Mouse (Mus musculus) lung, embryonic 14.5 days (tissue): ENCODE results near the gene Ly6g5b. TPM values are rescaled to one million over a fixed set of nuclear protein-coding genes. Genes with fewer than 3 reads are reported as not detected.

Source experiments
- ATAC-seq: fragments of 200-750 bp; cut with Nextera tagmentation; 2 replicates; pipeline ENCODE4 v1.8.0; 2017; ENCODE audit warnings: mild to moderate bottlenecking, moderate TSS enrichment, moderate library complexity; ENCODE audit not compliant: insufficient read depth
- DNase-seq: peaks from one replicate; pipeline ENCODE4 v3.0.0-alpha.2; 2015
- H3K27ac ChIP-seq: fragments of 300-500 bp; sonication (generic); 2 replicates; pipeline ENCODE4 v1.5.1; 2014; ENCODE audit warnings: low read depth, mild to moderate bottlenecking, moderate library complexity
- H3K27me3 ChIP-seq: fragments of 300-500 bp; sonication (generic); 2 replicates; pipeline ENCODE4 v1.6.1; 2014; ENCODE audit warnings: low read length, control low read depth; ENCODE audit not compliant: insufficient read depth
- H3K36me3 ChIP-seq: fragments of 300-500 bp; sonication (generic); 2 replicates; pipeline ENCODE4 v1.6.1; 2014; ENCODE audit warnings: control low read depth; ENCODE audit not compliant: insufficient read depth
- H3K4me1 ChIP-seq: fragments of 300-500 bp; sonication (generic); 2 replicates; pipeline ENCODE4 v1.6.1; 2014; ENCODE audit warnings: antibody characterized with exemption, control low read depth; ENCODE audit not compliant: insufficient read depth
- H3K4me2 ChIP-seq: fragments of 300-500 bp; sonication (generic); 2 replicates; pipeline ENCODE4 v1.6.1; 2014; ENCODE audit warnings: mild to moderate bottlenecking
- H3K4me3 ChIP-seq: fragments of 300-500 bp; sonication (generic); 2 replicates; pipeline ENCODE4 v1.5.1; 2014; ENCODE audit warnings: low read depth, low read length
- H3K9ac ChIP-seq: fragments of 300-500 bp; sonication (generic); 2 replicates; pipeline ENCODE4 v1.6.1; 2014
- H3K9me3 ChIP-seq: fragments of 300-500 bp; sonication (generic); 2 replicates; pipeline ENCODE4 v1.6.1; 2016; ENCODE audit warnings: low read depth, low read length, control low read depth
- CTCF ChIP-seq: IDR thresholded peaks from 2 replicates; pipeline ENCODE4 v1.5.1; 2016; ENCODE audit warnings: antibody characterized with exemption, low read depth
- WGBS: fragments of 180-500 bp; shearing (Covaris S2); extraction: QIAGEN DNeasy Blood & Tissue Kit; methylation state at CpG from one replicate; pipeline ENCODE4 v1.1.7; 2014; 5-methylcytosine and 5-hydroxymethylcytosine counted together
- polyA plus RNA-seq: library from polyadenylated mRNA; unstranded; fragments of >200 nt; fragmentation: Nextera tagmentation; extraction: Ambion mirVana; gene quantifications from 2 replicates; pipeline ENCODE4 v1.2.1, GENCODE M21; 2014

The Ly6g5b gene
- polyA plus RNA-seq, 1 experiment from 2014 or later, result 1.1 TPM

DNA sequence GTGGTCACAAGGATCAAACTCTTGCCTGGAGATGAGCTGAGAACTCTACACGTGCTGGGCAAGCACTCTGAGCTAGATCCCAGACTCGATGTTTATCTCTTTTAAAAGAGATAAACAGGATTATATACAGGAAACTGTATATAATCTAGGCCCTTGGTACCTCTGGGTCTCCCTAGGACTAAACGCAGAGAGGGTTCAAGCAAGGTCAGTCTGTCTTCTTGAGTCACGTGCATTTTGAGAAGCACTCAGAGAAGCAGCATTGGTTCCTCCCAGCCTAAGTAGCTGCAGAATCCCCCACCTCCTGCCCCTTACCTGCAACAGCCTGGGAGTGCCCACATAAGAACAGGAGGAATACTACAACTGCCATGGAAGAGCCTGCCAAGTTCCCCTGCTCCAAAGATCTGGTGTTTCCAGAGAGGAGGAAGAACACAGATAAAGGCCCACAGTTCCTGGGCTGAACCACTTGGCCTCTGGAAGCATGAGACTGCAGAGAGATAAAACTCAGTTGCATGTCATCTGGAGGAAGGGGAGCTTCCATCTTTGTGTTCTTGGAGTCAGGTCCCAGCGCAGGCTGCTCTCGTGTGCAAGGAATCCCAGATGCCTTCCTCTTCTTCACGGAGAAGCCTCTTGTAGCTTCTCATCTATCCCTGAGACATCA lies 29.9 kb downstream of the Ly6g5b start, which contains the start of gene Ly6g6f:
Gene Ly6g6f (minus strand): TSS at position 403 of the 658 bp plus-strand sequence.
- Histone ChIP-seq H3K36me3 (no peaks in the 10 kb centered on the region), H3K27me3 (no peaks in the 10 kb centered on the region), H3K27ac (no peak within 1 kb of the TSS), H3K9ac (no peak within 1 kb of the TSS), H3K4me1 (peaks cover 5% of the 10 kb centered on the region), H3K9me3 (no peaks in the 10 kb centered on the region), H3K4me3 (no peak within 1 kb of the TSS), H3K4me2 (no peak within 1 kb of the TSS)
- TF ChIP-seq CTCF, result no peak
- ATAC-seq (no peak), DNase-seq (no peak)
- WGBS, result 58% methylated on average over 7 of the region's 7 CpGs

GRCm38 (mm10) chr17:35083929-35084497 lies 31.2 kb downstream of the Ly6g5b start:
- no peak for ATAC-seq
- WGBS, result 64% methylated on average over 3 of the region's 3 CpGs
- H3K4me2 ChIP-seq, result no peak overlapping the region
- no peak overlapping the region for H3K4me3 ChIP-seq
- no peak for DNase-seq
- H3K36me3 ChIP-seq, result no peaks in the 10 kb centered on the region
- H3K9ac ChIP-seq, result no peak overlapping the region
- H3K27ac ChIP-seq, result no peak overlapping the region
- H3K4me1 ChIP-seq, result no peaks in the 10 kb centered on the region
- no peak for TF ChIP-seq CTCF
- no peaks in the 10 kb centered on the region for H3K27me3 ChIP-seq
- H3K9me3 ChIP-seq, result no peaks in the 10 kb centered on the region

DNA sequence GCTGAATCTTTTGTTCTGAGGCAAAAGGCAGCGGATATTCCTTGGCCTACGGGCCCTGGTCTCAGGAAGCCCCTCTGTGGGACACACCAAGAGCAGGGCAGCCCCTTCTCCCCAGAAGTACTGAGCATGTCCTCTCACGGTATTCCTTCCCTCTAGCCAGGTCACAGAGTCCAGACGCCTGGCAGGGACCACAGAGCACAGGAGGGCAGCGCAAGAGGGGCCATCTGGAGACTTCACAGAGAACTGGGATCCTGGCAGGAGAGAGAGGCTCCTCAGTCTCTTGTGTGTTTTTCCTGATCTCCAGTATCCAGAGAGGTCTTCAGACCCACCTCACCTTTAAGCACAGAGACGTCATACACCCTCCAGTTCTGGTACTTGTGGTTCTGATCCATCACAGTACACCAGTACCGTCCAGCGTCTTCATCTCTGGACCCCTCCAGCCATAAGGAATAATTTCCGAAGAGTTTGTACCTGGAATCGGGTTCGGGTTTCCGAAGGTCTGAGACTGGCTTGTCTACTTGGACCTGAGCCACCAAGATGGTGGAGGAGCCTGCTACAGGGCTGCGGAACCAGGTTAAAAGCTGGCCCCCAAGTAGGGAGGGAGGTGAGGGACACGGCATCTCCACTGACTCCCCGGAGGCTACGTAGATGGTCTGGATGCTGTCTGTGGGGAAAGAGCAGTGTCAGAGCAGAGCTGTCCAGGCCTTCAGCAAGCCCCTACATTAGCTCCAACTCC lies 32.2 kb downstream of the Ly6g5b start:
- ATAC-seq (no peak), DNase-seq (no peak)
- Histone ChIP-seq H3K27ac (no peak overlapping the region), H3K4me2 (no peak overlapping the region), H3K36me3 (no peaks in the 10 kb centered on the region), H3K4me1 (no peaks in the 10 kb centered on the region), H3K27me3 (no peaks in the 10 kb centered on the region), H3K4me3 (no peak overlapping the region), H3K9ac (no peak overlapping the region), H3K9me3 (no peaks in the 10 kb centered on the region)
- 79% methylated on average over 16 of the region's 16 CpGs for WGBS
- TF ChIP-seq CTCF, result no peak

DNA sequence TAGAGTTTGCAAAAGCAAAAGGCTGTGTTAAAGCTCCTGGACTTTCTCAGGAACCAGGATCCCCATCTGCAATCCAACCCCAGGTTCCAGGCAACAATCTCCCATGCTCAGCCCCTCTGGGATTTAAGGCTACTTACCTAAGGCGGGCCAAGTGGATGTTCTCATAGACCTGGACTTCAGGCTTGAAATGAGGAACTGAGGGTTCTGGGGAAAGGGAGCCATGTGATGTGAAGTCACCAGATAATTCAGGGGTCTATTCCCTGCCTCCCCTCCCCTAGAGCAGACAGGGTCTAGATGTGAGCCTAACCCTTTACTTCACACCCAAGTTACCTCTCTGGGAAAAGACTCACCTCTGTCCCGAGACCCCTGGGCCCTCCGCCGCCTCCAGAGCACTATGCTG lies 34.5 kb downstream of the Ly6g5b start:
- DNase-seq, result no peak
- H3K4me3 ChIP-seq, result no peak overlapping the region
- no peak for ATAC-seq
- 84% methylated on average over 4 of the region's 4 CpGs for WGBS
- H3K9me3 ChIP-seq, result no peaks in the 10 kb centered on the region
- H3K27ac ChIP-seq, result no peak overlapping the region
- no peak for TF ChIP-seq CTCF
- no peaks in the 10 kb centered on the region for H3K27me3 ChIP-seq
- no peak overlapping the region for H3K4me2 ChIP-seq
- H3K36me3 ChIP-seq, result no peaks in the 10 kb centered on the region
- 0 out of 2 replicates have a peak, but pooled peaks cover 4% of the 10 kb centered on the region for H3K4me1 ChIP-seq
- H3K9ac ChIP-seq, result no peak overlapping the region

- H3K4me1 ChIP-seq, result 0 out of 2 replicates have a peak, but pooled peaks cover 4% of the 10 kb centered on the region
- no peaks in the 10 kb centered on the region for H3K27me3 ChIP-seq
- no peaks in the 10 kb centered on the region for H3K36me3 ChIP-seq
- no peak for TF ChIP-seq CTCF
- no peak overlapping the region for H3K27ac ChIP-seq
- H3K9ac ChIP-seq, result peak overlapping the region; percentile 15; the same call in 1 of the 2 replicates
- no peaks in the 10 kb centered on the region for H3K9me3 ChIP-seq
- no peak overlapping the region for H3K4me3 ChIP-seq
- H3K4me2 ChIP-seq, result no peak overlapping the region
- DNase-seq, result no peak
- 46% methylated on average over 6 of the region's 6 CpGs for WGBS
- ATAC-seq, result no peak
These were observed 35.0 kb downstream of the Ly6g5b start for GRCm38 (mm10) chr17:35080248-35080647.

DNA sequence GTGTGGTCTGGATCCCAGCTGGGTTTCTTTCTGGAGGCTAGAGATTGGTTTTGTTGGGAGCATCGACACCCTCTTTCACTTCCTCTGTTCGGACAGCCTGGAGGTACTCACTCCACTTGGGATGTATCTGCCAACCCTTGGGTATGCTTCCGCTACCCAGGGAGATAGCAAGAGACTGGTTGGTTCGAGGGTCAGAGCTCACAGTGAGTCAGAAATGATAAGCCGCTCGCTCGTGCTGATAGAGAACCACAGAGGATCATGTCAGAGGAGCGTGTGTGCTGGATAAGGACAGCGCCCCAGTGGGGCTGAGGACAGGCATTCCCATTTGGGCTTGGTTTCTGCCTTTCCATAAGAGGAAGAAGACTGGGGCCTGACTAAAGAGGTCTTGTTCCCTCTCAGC lies 35.5 kb downstream of the Ly6g5b start:
- 0 out of 2 replicates have a peak, but pooled peaks cover 4% of the 10 kb centered on the region for H3K4me1 ChIP-seq
- DNase-seq (no peak), ATAC-seq (no peak)
- no peak overlapping the region for H3K4me3 ChIP-seq
- H3K27me3 ChIP-seq, result no peaks in the 10 kb centered on the region
- H3K36me3 ChIP-seq, result no peaks in the 10 kb centered on the region
- H3K9ac ChIP-seq, result peak overlapping the region; percentile 15; the same call in 1 of the 2 replicates
- H3K4me2 ChIP-seq, result no peak overlapping the region
- no peak for TF ChIP-seq CTCF
- H3K27ac ChIP-seq, result no peak overlapping the region
- WGBS, result 40% methylated on average over 9 of the region's 9 CpGs
- no peaks in the 10 kb centered on the region for H3K9me3 ChIP-seq

GRCm38 (mm10) chr17:35077786-35078233 lies 37.4 kb downstream of the Ly6g5b start, which contains the start of gene Ly6g6d:
Gene Ly6g6d (minus strand): TSS chr17:35078065.
- Histone ChIP-seq H3K4me3 (peak within 1 kb of the TSS; percentile 21), H3K4me1 (0 out of 2 replicates have a peak, but pooled peaks cover 4% of the 10 kb centered on the region), H3K9ac (peak within 1 kb of the TSS; percentile 44), H3K36me3 (no peaks in the 10 kb centered on the region), H3K9me3 (no peaks in the 10 kb centered on the region), H3K4me2 (peak within 1 kb of the TSS; percentile 54), H3K27me3 (no peaks in the 10 kb centered on the region), H3K27ac (peak within 1 kb of the TSS; percentile 69; the same call in 1 of the 2 replicates)
- peak; percentile 65 for TF ChIP-seq CTCF
- 10% methylated on average over 14 of the region's 14 CpGs for WGBS
- ATAC-seq (peak; percentile 75), DNase-seq (peak; percentile 60)
